Mouse (Mus musculus) CD4-positive, CD25-positive, alpha-beta regulatory T cell, adult 4 months (primary cell): ENCODE measurements around the gene Tcp11l1. TPM values are rescaled to one million over a fixed set of nuclear protein-coding genes. Genes with fewer than 3 reads are reported as not detected.

Experiments used
- ATAC-seq: one replicate; pipeline ENCODE4 v1.8.0; 2017
- polyA plus RNA-seq, 2 experiments: library from polyadenylated mRNA; unstranded; fragments of 100-300 nt; shearing (Covaris generic); gene quantifications; one replicate each; pipeline ENCODE4 v1.2.1; 2017

Gene Tcp11l1
- polyA plus RNA-seq, 2 experiments from 2014 or later: 0.73 TPM; not detected in 1

GRCm38 (mm10) chr2:104710670-104711370 lies 1.1 kb downstream of the Tcp11l1 start:
- no peak for ATAC-seq

DNA sequence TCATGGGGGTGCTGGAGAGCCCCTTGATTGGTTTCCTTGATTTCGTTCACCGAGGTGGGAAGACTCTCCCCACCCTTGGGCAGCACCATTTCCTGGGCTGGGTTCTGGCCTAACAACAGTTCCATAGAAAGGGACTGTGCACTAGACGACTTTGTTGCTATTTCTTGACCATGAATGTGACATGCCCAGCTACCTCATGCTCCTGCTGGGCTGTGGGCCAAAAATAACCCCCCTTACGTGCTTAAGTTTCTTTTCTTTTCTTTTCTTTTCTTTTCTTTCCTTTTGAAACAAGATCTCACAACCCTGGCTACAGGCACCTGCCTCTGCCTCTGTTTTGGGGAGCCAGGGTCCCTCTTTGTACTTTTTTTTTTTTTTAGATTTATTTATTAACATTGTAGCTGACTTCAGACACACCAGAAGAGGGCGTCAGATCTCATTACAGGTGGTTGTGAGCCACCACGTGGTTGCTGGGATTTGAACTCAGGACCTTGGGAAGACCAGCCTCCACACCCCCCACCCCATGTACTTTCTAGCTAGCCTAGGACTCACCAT lies 2.1 kb downstream of the Tcp11l1 start:
- no peak for ATAC-seq

GRCm38 (mm10) chr2:104704355-104704754 lies 7.6 kb downstream of the Tcp11l1 start:
- ATAC-seq: no peak

- no peak for ATAC-seq
These were observed 8.8 kb downstream of the Tcp11l1 start for GRCm38 (mm10) chr2:104703158-104703557.

DNA sequence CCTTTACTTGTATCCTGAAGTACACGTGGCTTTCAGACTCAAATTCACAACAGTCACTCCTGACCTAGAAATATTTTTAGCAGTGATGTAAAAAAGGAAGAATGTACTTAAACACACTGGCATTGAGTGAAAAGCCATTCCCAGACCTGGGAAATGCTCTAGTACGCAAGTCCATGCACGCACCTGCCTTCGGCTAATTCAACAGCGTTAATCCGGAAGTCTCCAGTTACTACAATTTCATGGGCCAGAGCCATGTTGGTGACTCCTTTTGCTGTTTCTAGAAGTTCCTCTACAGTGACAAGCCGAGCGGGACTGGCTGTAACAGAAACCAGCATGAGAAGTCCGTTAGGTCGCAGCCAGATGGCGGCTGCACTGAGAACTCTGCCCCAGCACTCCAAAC lies 12.3 kb downstream of the Tcp11l1 start:
- ATAC-seq: no peak

GRCm38 (mm10) chr2:104692551-104692950 lies 19.4 kb downstream of the Tcp11l1 start:
- no peak for ATAC-seq

DNA sequence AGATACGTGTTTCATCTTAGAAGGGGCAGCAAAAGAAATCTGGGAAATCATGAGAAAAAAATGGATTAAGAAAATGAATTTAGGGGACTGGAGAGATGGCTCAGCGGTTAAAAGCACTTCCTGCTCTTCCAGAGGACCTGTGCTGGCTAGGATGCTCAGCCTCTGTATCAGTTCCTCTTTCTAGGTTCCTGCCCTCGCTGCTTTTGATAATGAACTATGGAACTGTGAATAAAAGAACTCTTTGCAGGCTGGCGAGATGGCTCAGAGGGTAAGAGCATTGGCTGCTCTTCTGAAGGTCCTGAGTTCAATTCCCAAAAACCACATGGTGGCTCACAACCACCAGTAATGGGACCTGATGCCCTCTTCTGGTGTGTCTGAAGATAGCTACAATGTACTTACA lies 21.2 kb downstream of the Tcp11l1 start:
- ATAC-seq: no peak

DNA sequence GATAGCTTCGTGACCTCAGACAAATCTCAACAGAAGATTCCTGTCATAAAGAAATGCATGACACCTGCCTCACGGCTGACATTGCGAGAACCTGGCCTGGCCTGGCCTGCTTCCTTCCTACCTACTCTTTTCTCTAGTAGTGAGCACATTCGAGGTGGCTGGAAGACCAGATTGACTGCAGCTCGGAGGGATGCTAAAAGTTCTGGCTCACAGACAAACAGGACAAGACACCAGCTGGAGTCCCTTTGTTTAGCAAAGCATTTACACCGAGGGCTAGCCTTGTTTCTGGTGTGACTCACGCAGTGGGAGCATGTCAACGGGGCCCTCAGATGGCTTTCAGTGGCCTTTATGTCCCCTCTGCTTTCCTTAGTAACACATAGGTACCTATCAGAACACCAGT lies 23.2 kb downstream of the Tcp11l1 start:
- no peak for ATAC-seq

DNA sequence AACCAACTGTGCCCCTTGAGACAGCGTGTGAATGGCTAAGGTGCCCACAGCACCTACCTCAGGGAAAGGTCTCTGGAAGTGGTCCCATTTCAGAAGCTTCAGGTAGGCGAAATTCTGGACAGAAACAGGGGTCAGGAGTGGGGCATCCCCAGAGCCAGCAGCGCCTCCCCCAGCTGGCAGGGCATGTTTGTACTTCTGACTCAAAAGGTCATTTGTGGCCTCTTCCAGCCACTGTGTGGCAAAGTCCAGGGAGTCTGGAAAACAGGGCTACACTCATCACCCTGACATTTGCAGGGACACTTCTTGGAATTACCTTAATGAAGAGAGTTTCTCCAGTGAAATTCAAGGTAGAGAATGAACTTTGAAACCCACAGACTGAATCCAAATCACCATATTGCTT lies 23.6 kb downstream of the Tcp11l1 start:
- no peak for ATAC-seq

GRCm38 (mm10) chr2:104687261-104687660 lies 24.7 kb downstream of the Tcp11l1 start:
- no peak for ATAC-seq

DNA sequence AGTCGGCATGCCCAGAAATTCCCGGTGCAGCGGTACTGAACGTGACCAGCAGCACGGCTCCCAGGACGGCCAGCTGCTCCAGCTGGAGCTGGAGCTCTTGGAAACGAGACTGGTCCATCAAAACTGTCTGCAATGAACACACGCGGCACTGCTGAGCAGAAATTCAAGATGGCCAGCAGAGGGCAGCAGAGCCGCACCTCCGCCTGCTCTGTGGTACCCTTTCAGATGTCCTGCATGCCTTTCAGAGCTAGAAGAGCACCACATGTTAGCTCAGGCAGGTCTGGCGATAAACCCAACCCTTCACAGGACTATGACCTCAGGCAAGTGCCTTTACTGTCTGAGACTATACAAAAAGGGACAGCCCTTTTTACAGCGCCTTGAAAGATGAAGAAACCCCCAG lies 26.6 kb downstream of the Tcp11l1 start:
- peak; percentile 45 for ATAC-seq

DNA sequence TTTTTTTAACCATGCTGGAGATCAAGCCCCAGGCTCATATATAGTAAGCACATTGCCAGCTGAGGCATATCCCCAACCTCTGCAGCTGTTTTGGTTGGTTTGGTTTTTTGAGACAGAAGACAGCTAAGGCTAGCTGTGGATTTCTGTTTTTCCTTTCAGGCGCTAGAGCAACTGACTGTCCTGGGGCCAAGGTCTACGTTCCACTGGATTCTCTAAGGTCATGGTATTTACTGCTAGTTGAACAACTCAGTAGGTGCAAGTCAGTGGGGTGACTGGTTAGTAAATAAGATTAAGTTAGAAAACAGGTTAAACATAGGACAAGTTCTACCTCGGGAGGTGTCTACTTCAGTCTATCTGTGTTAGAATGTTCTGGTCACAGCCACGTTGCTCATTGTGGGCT lies 27.2 kb downstream of the Tcp11l1 start:
- ATAC-seq: no peak

- no peak for ATAC-seq
These were observed 34.6 kb downstream of the Tcp11l1 start for GRCm38 (mm10) chr2:104677326-104677725.

DNA sequence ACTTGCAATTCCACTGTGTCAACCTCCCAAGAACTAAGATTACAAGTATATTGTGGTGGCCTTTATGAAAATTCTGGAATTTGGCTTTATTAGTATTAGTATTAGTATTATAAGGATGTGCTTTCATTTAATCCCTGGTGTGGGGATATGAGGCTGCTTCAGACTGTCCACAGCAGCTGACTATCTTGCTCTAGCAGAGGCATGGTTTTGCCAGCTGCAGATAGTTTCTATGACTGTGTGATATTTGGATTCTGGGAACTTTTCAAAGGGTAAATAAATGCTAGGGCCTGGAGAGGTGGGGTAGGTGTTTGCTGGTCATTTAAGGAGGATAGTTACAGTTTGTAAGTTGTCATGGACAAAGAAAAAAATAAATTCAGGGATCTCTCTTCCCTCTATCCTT lies 40.2 kb downstream of the Tcp11l1 start:
- no peak for ATAC-seq

- ATAC-seq: no peak
These were observed 42.7 kb downstream of the Tcp11l1 start for GRCm38 (mm10) chr2:104669122-104669804.

- ATAC-seq: no peak
These were observed 48.4 kb downstream of the Tcp11l1 start for GRCm38 (mm10) chr2:104663372-104664100.

DNA sequence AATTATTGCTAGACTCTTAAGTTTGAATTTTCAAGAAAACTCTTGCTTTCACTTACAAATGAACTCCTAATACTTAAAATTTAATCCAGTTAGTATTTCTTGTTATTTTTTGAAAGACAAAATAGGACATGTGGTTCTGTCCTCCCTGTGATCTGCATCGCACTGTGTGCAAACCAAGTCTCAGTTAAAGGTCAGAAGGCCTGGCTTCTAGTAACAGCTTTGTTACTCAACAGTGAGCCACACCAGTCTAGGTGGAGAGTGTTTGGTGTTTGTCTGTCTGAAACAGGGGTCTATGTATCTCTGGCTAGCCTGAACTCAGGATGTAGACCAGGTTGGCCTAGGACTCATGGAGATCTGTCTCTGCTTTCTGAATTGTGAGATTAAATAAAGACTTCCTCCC lies 53.3 kb downstream of the Tcp11l1 start:
- no peak for ATAC-seq

- ATAC-seq: no peak
These were observed 95.8 kb downstream of the Tcp11l1 start for GRCm38 (mm10) chr2:104615985-104616711.

DNA sequence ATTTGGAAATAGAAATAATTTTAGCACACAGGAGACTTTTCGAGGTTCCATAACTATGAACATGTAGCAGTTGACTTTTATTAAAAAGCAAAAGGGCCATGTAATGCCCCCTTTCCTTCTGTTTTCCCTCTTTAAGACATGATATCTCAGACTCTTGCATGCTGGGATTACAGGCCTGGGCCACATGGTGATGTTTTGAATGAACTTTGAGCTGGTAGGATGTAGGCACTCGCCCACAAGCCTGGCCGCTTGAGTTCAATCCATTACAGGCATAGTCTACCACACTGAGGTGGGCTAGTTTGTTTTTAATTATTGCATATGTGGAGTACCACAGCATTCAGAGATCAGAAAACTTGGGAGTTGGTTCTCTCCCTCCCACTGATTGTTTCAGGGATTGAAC lies 97.2 kb downstream of the Tcp11l1 start:
- ATAC-seq: no peak
